8 mouse cellular contexts compared by ENCODE assay signal in the genomic region with DNA sequence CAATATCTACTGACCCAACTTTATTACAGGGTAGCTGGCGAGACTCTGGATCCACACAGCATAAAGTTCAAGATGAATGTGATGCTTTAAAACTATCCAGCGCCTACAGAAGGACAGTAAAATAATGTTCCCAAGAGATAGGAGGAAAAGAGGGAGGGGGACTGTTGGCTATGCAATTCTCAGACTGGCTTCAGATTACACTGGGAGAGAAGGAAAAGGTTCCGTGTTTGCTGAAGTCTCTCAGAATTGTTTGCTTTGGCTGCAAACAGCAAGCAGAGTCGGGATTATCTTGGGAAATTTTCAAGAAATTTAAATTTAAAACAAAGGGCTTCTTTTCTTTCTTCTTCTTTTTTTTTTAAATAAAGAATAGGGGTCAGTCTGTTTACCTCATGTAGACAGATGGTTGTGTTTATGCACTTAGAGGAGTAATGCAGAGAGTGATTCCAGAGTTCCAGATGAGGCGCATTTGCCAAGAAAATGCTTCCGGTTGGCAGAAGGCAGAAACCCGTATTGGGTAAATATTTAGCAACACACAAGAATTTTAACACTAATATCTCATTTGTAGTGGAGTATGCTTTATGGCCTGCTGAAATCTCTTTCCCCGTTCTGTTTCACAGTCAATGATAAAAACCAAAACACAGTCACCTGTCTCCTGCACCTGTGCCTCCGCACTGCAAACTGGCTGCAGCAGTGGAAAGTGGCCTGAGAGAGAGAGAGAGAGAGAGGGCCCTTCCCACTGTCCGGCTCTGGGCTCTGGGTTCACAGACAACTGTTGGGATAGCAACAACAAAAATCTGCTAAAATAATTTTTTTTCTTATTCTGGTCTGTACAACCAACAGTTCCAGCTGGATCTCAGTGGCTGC.
A peak's percentile ranks its signal among the peaks of the same experiment; 100 is the strongest.
DNase-seq lines count a peak whose midpoint lies in the region.

No protein-coding gene starts in this region.

- peak; percentile 4 for DNase-seq in adrenal gland, adult 2 months
- DNase-seq in adrenal gland, postnatal 25 days: no peak
- peak; percentile 15 to 22 for DNase-seq in layer of hippocampus, postnatal 10 days (ENCODE audit: low spot score in 2 of 2)
- DNase-seq in layer of hippocampus, postnatal 25 days (ENCODE audit: extremely low spot score in 1 of 2, low spot score in 1 of 2): no peak
- peak; percentile 59 to 72 for DNase-seq in heart, postnatal 10 days
- DNase-seq in lung, postnatal 4 days: peak; percentile 47 to 68
- no peak for DNase-seq in right cerebral cortex, adult 2 months (ENCODE audit: low spot score in 2 of 2)
- no peak for DNase-seq in liver

- intact Hi-C loops in heart, postnatal 10 days (cut with DNase I): no loop called here

Comparison
In these comparisons a context has a peak if more than half of its experiments do, and no peak if none do; other contexts are left out.
1. DNase-seq: peak in adrenal gland, adult 2 months (single experiment), layer of hippocampus, postnatal 10 days (2 of 2), heart, postnatal 10 days (2 of 2) and lung, postnatal 4 days (2 of 2); none in adrenal gland, postnatal 25 days (single experiment), layer of hippocampus, postnatal 25 days (0 of 2), right cerebral cortex, adult 2 months (0 of 2) and liver (single experiment).